Mouse (Mus musculus) cerebellum, adult 2 months (tissue): ENCODE measurements at regions not wholly inside any gene's neighbourhood (a gene's known extent, or its start where the extent isn't known, plus 50 kb on each side); places are given as distances from the start of the nearest gene placed in this dataset.

Experiments used
- DNase-seq, 2 experiments: peaks; one replicate each; pipeline ENCODE4 v3.0.0; 2021
- H3K27ac ChIP-seq: fragments of 200-500 bp; 2 replicates; pipeline ENCODE4 v1.5.1; 2012; ENCODE audit warnings: low read length, control low read depth, inconsistent platforms; ENCODE audit not compliant: insufficient read depth
- H3K27me3 ChIP-seq: fragments of 200-500 bp; 2 replicates; pipeline ENCODE4 v1.6.1; 2012; ENCODE audit warnings: inconsistent platforms, mild to moderate bottlenecking, low read length, moderate library complexity; ENCODE audit not compliant: control insufficient read depth, insufficient read depth
- H3K4me1 ChIP-seq: fragments of 200-500 bp; 2 replicates; pipeline ENCODE4 v1.6.1; 2011; ENCODE audit warnings: low read length; ENCODE audit not compliant: control insufficient read depth, insufficient read depth
- H3K4me3 ChIP-seq: fragments of 200-500 bp; replicated peaks from 2 replicates; pipeline ENCODE3; 2011; ENCODE audit warnings: mild to moderate bottlenecking, low read depth, low read length, control low read depth; ENCODE audit not compliant: insufficient read depth
- CTCF ChIP-seq: fragments of 200-500 bp; IDR thresholded peaks from 2 replicates; pipeline ENCODE4 v1.5.1; 2011; ENCODE audit warnings: low read depth, mild to moderate bottlenecking, control low read depth, low read length, moderate library complexity, borderline replicate concordance; ENCODE audit not compliant: insufficient read depth
- POLR2A ChIP-seq: fragments of 200-500 bp; IDR thresholded peaks from 2 replicates; pipeline ENCODE4 v1.6.1; 2011; ENCODE audit warnings: low read length, control low read depth, borderline replicate concordance; ENCODE audit not compliant: insufficient read depth
- WGBS: fragments of 180-500 bp; shearing (Covaris S2); methylation state at CpG from one replicate; pipeline ENCODE4 v1.1.7; 2018; 5-methylcytosine and 5-hydroxymethylcytosine counted together

- TF ChIP-seq POLR2A: no peak
- TF ChIP-seq CTCF: no peak
- no peak for DNase-seq
- Histone ChIP-seq H3K27ac (no peak overlapping the region), H3K27me3 (no peaks in the 10 kb centered on the region; the same call in 1 of the 2 replicates), H3K4me3 (no peak overlapping the region), H3K4me1 (no peaks in the 10 kb centered on the region; the same call in 1 of the 2 replicates)
- 55% methylated on average over 4 of the region's 4 CpGs for WGBS
Observed at GRCm38 (mm10) chr13:97427537-97427936, 186.6 kb downstream of the Enc1 start.

GRCm38 (mm10) chr13:97425731-97426130, 184.8 kb downstream of the Enc1 start:
- H3K4me3 ChIP-seq: no peak overlapping the region
- no peaks in the 10 kb centered on the region; the same call in 1 of the 2 replicates for H3K27me3 ChIP-seq
- TF ChIP-seq CTCF (no peak), POLR2A (no peak)
- no peaks in the 10 kb centered on the region; the same call in 1 of the 2 replicates for H3K4me1 ChIP-seq
- WGBS: 87% methylated on average over 9 of the region's 9 CpGs
- no peak overlapping the region for H3K27ac ChIP-seq
- no peak for DNase-seq

GRCm38 (mm10) chr13:97423911-97424310, 183.0 kb downstream of the Enc1 start:
- TF ChIP-seq POLR2A (no peak), CTCF (no peak)
- no peaks in the 10 kb centered on the region; the same call in 1 of the 2 replicates for H3K4me1 ChIP-seq
- H3K4me3 ChIP-seq: no peak overlapping the region
- H3K27me3 ChIP-seq: no peaks in the 10 kb centered on the region; the same call in 1 of the 2 replicates
- no peak overlapping the region for H3K27ac ChIP-seq
- no peak for DNase-seq
- 39% methylated on average over 6 of the region's 6 CpGs for WGBS

- H3K27ac ChIP-seq: no peak overlapping the region
- TF ChIP-seq CTCF (no peak), POLR2A (no peak)
- H3K4me3 ChIP-seq: no peak overlapping the region
- no peaks in the 10 kb centered on the region; the same call in 1 of the 2 replicates for H3K27me3 ChIP-seq
- WGBS: 44% methylated on average over 5 of the region's 5 CpGs
- no peak for DNase-seq
- H3K4me1 ChIP-seq: no peaks in the 10 kb centered on the region; the same call in 1 of the 2 replicates
Observed at GRCm38 (mm10) chr13:97423298-97423817, 182.5 kb downstream of the Enc1 start.

GRCm38 (mm10) chr13:97422897-97423296, 182.0 kb downstream of the Enc1 start:
- no peak for TF ChIP-seq CTCF
- no peak for TF ChIP-seq POLR2A
- Histone ChIP-seq H3K4me3 (no peak overlapping the region), H3K27me3 (no peaks in the 10 kb centered on the region; the same call in 1 of the 2 replicates), H3K27ac (no peak overlapping the region), H3K4me1 (no peaks in the 10 kb centered on the region; the same call in 1 of the 2 replicates)
- whole genome bisulfite sequencing: 37% methylated on average over 7 of the region's 7 CpGs
- no peak for DNase-seq

- H3K27me3 ChIP-seq: no peaks in the 10 kb centered on the region; the same call in 1 of the 2 replicates
- DNase-seq: no peak
- H3K27ac ChIP-seq: no peak overlapping the region
- TF ChIP-seq POLR2A (no peak), CTCF (no peak)
- H3K4me3 ChIP-seq: no peak overlapping the region
- WGBS: 98% methylated on average over 3 of the region's 3 CpGs
- H3K4me1 ChIP-seq: no peaks in the 10 kb centered on the region; the same call in 1 of the 2 replicates
Observed at GRCm38 (mm10) chr13:97421831-97422230, 180.9 kb downstream of the Enc1 start.

- no peaks in the 10 kb centered on the region; the same call in 1 of the 2 replicates for H3K27me3 ChIP-seq
- 69% methylated on average over 3 of the region's 3 CpGs for WGBS
- DNase-seq: no peak
- TF ChIP-seq POLR2A (no peak), CTCF (no peak)
- H3K4me1 ChIP-seq: no peaks in the 10 kb centered on the region; the same call in 1 of the 2 replicates
- H3K4me3 ChIP-seq: no peak overlapping the region
- H3K27ac ChIP-seq: no peak overlapping the region
Observed at GRCm38 (mm10) chr13:97420773-97421172, 179.9 kb downstream of the Enc1 start.

GRCm38 (mm10) chr13:97419100-97419499, 178.2 kb downstream of the Enc1 start:
- Histone ChIP-seq H3K4me3 (no peak overlapping the region), H3K27me3 (no peaks in the 10 kb centered on the region; the same call in 1 of the 2 replicates), H3K27ac (no peak overlapping the region), H3K4me1 (no peaks in the 10 kb centered on the region; the same call in 1 of the 2 replicates)
- DNase-seq: no peak
- 91% methylated on average over 3 of the region's 3 CpGs for WGBS
- TF ChIP-seq POLR2A (no peak), CTCF (no peak)
